In the genomic region with DNA sequence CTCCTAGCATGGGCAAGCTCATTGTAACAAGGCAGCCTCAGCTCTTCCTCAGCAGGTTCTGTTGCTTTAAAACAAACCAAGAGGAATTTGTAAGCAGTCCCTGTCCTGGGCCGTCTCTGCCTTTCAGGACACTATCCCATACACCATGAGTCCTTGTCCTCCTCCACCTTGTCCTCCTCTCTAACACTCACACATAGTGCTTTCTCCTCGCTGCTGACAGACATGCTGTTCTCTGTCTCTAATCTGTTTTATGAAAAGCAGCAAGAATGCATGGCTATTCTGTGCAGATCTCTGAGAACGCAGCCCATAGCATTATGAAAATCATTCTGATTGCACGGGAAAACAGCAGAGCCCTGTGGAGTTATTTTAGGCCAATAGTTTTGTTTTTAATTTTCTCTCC, we compare ENCODE assay signal across 9 mouse cellular contexts.
DNase-seq lines count a peak whose midpoint lies in the region; ATAC-seq and TF ChIP-seq lines count a peak whose summit lies in the region.
"Had no signal": no experiment of that assay in that cellular context is flagged by ENCODE, and none has a peak within 500 bp of the region (broad histone marks: within the 10 kb centered on the region; RNA-seq: fewer than 3 reads in every experiment).

No protein-coding gene starts in this region.

- H3K9ac ChIP-seq in hindbrain, embryonic 13.5 days, result no peak overlapping the region
- H3K9ac ChIP-seq in hindbrain, embryonic 11.5 days (ENCODE audit: low read depth, low read length), result no peak overlapping the region
- no peak overlapping the region for H3K9ac ChIP-seq in embryonic facial prominence, embryonic 14.5 days (ENCODE audit: low read depth, low read length)
- H3K9ac ChIP-seq in hindbrain, postnatal 0 days (replicated peaks; ENCODE audit: low read length), result no peak overlapping the region
- no peak overlapping the region for H3K9ac ChIP-seq in midbrain, postnatal 0 days (replicated peaks; ENCODE audit: low read length, poor library complexity, severe bottlenecking)

- no peaks in the 10 kb centered on the region for H3K9me3 ChIP-seq in hindbrain, embryonic 13.5 days
- no peaks in the 10 kb centered on the region for H3K9me3 ChIP-seq in hindbrain, embryonic 11.5 days (ENCODE audit: control insufficient read depth, low read length)
- no peaks in the 10 kb centered on the region for H3K9me3 ChIP-seq in embryonic facial prominence, embryonic 14.5 days (ENCODE audit: control insufficient read depth, low read length)
- no peaks in the 10 kb centered on the region for H3K9me3 ChIP-seq in hindbrain, postnatal 0 days (ENCODE audit: low read length)
- no peaks in the 10 kb centered on the region for H3K9me3 ChIP-seq in midbrain, postnatal 0 days (ENCODE audit: low read length)

- H3K27ac ChIP-seq in hindbrain, embryonic 13.5 days, result peak overlapping the region; percentile 63
- no peak overlapping the region for H3K27ac ChIP-seq in hindbrain, embryonic 11.5 days (ENCODE audit: low read depth, low read length)
- peak overlapping the region; percentile 35 for H3K27ac ChIP-seq in embryonic facial prominence, embryonic 14.5 days (replicated peaks; ENCODE audit: low read depth, low read length)
- H3K27ac ChIP-seq in hindbrain, postnatal 0 days, result peak overlapping the region; percentile 59
- H3K27ac ChIP-seq in midbrain, postnatal 0 days (ENCODE audit: low read depth, low read length), result peak overlapping the region; percentile 51; the same call in 1 of the 2 replicates
- H3K27ac ChIP-seq in cerebellum, adult 2 months (ENCODE audit: insufficient read depth, low read length), result no peak overlapping the region

- no peak for TF ChIP-seq CTCF in hindbrain, postnatal 0 days (IDR thresholded peaks at IDR 0.05; ENCODE audit: low read depth)
- TF ChIP-seq CTCF in midbrain, postnatal 0 days (IDR thresholded peaks at IDR 0.05), result no peak
- no peak for TF ChIP-seq CTCF in cerebellum, adult 2 months (IDR thresholded peaks at IDR 0.05; ENCODE audit: borderline replicate concordance, insufficient read depth, low read depth, low read length)

- H3K4me2 ChIP-seq in hindbrain, embryonic 13.5 days, result no peak overlapping the region
- no peak overlapping the region for H3K4me2 ChIP-seq in hindbrain, embryonic 11.5 days (replicated peaks; ENCODE audit: low read depth, low read length)
- no peak overlapping the region for H3K4me2 ChIP-seq in embryonic facial prominence, embryonic 14.5 days (ENCODE audit: low read depth, low read length)
- H3K4me2 ChIP-seq in hindbrain, postnatal 0 days (ENCODE audit: low read depth, low read length), result no peak overlapping the region
- H3K4me2 ChIP-seq in midbrain, postnatal 0 days (ENCODE audit: low read depth, low read length, poor library complexity, severe bottlenecking), result no peak overlapping the region

- DNase-seq in hindbrain, embryonic 11.5 days (ENCODE audit: low spot score), result no peak
- no peak for DNase-seq in embryonic facial prominence, embryonic 14.5 days (ENCODE audit: low spot score)
- no peak for DNase-seq in hindbrain, postnatal 0 days (ENCODE audit: low spot score)
- DNase-seq in midbrain, postnatal 0 days (ENCODE audit: low spot score), result no peak
- no peak for DNase-seq in cerebellum, adult 2 months
- DNase-seq in kidney, adult 11 months, result no peak
- no peak for DNase-seq in spleen, postnatal 14 days (ENCODE audit: low spot score in 2 of 2)
- DNase-seq: heart, postnatal 4 days had no signal

- H3K36me3 ChIP-seq in hindbrain, embryonic 13.5 days, result no peaks in the 10 kb centered on the region
- no peaks in the 10 kb centered on the region for H3K36me3 ChIP-seq in hindbrain, embryonic 11.5 days (ENCODE audit: control insufficient read depth, insufficient read depth, low read length)
- H3K36me3 ChIP-seq in embryonic facial prominence, embryonic 14.5 days (ENCODE audit: control insufficient read depth, insufficient read depth, low read length), result no peaks in the 10 kb centered on the region
- no peaks in the 10 kb centered on the region for H3K36me3 ChIP-seq in hindbrain, postnatal 0 days (ENCODE audit: insufficient read depth, low read length)
- H3K36me3 ChIP-seq in midbrain, postnatal 0 days (ENCODE audit: insufficient read depth, low read length), result no peaks in the 10 kb centered on the region

- H3K4me1 ChIP-seq in hindbrain, embryonic 13.5 days (replicated peaks), result peaks cover 19% of the 10 kb centered on the region
- H3K4me1 ChIP-seq in hindbrain, embryonic 11.5 days (replicated peaks; ENCODE audit: control insufficient read depth, insufficient read depth, low read length), result 0 out of 2 replicates have a peak, but pooled peaks cover 2% of the 10 kb centered on the region
- peaks cover 17% of the 10 kb centered on the region for H3K4me1 ChIP-seq in embryonic facial prominence, embryonic 14.5 days (ENCODE audit: control insufficient read depth, insufficient read depth, low read length)
- peaks cover 7% of the 10 kb centered on the region for H3K4me1 ChIP-seq in hindbrain, postnatal 0 days (ENCODE audit: insufficient read depth, low read length)
- 0 out of 2 replicates have a peak, but pooled peaks cover 10% of the 10 kb centered on the region for H3K4me1 ChIP-seq in midbrain, postnatal 0 days (ENCODE audit: insufficient read depth, low read length)
- H3K4me1 ChIP-seq in cerebellum, adult 2 months (ENCODE audit: control insufficient read depth, insufficient read depth, low read length), result peaks cover 4% of the 10 kb centered on the region; the same call in 1 of the 2 replicates

- 49% methylated on average over 4 of the region's 4 CpGs for WGBS in hindbrain, embryonic 13.5 days
- 57% methylated on average over 4 of the region's 4 CpGs for WGBS in hindbrain, embryonic 11.5 days
- 18% methylated on average over 4 of the region's 4 CpGs for WGBS in embryonic facial prominence, embryonic 14.5 days
- 32% methylated on average over 4 of the region's 4 CpGs for WGBS in hindbrain, postnatal 0 days
- WGBS in midbrain, postnatal 0 days, result 18% methylated on average over 4 of the region's 4 CpGs
- 70% methylated on average over 4 of the region's 4 CpGs for WGBS in cerebellum, adult 2 months

- no peak for ATAC-seq in hindbrain, embryonic 13.5 days (ENCODE audit: low FRiP score)
- ATAC-seq in hindbrain, embryonic 11.5 days (ENCODE audit: low FRiP score), result no peak
- no peak for ATAC-seq in embryonic facial prominence, embryonic 14.5 days (ENCODE audit: low read depth)
- ATAC-seq in hindbrain, postnatal 0 days, result no peak
- ATAC-seq in midbrain, postnatal 0 days (ENCODE audit: low FRiP score), result no peak

- H3K4me3 ChIP-seq in hindbrain, embryonic 13.5 days, result no peak overlapping the region
- no peak overlapping the region for H3K4me3 ChIP-seq in hindbrain, embryonic 11.5 days (ENCODE audit: low read depth, low read length)
- H3K4me3 ChIP-seq in embryonic facial prominence, embryonic 14.5 days (ENCODE audit: low read depth, low read length), result no peak overlapping the region
- no peak overlapping the region for H3K4me3 ChIP-seq in hindbrain, postnatal 0 days (ENCODE audit: low read length)
- no peak overlapping the region for H3K4me3 ChIP-seq in midbrain, postnatal 0 days (ENCODE audit: low read depth, low read length)
- no peak overlapping the region for H3K4me3 ChIP-seq in cerebellum, adult 2 months (replicated peaks; ENCODE audit: insufficient read depth, low read depth, low read length)

- H3K27me3 ChIP-seq in hindbrain, embryonic 13.5 days, result no peaks in the 10 kb centered on the region
- no peaks in the 10 kb centered on the region for H3K27me3 ChIP-seq in hindbrain, embryonic 11.5 days (ENCODE audit: control insufficient read depth, insufficient read depth, low read length)
- H3K27me3 ChIP-seq in embryonic facial prominence, embryonic 14.5 days (replicated peaks; ENCODE audit: control insufficient read depth, insufficient read depth, low read length), result no peaks in the 10 kb centered on the region
- no peaks in the 10 kb centered on the region for H3K27me3 ChIP-seq in hindbrain, postnatal 0 days (ENCODE audit: insufficient read depth, low read length)
- no peaks in the 10 kb centered on the region for H3K27me3 ChIP-seq in midbrain, postnatal 0 days (ENCODE audit: insufficient read depth, low read length)
- H3K27me3 ChIP-seq in cerebellum, adult 2 months (ENCODE audit: control insufficient read depth, insufficient read depth, low read length), result no peaks in the 10 kb centered on the region

- TF ChIP-seq POLR2A in cerebellum, adult 2 months (IDR thresholded peaks at IDR 0.05; ENCODE audit: borderline replicate concordance, insufficient read depth, low read length), result no peak

Comparison
In these comparisons a context has a peak if more than half of its experiments do, and no peak if none do; other contexts are left out.
1. H3K27ac ChIP-seq: peak in hindbrain, embryonic 13.5 days (single experiment), embryonic facial prominence, embryonic 14.5 days (single experiment), hindbrain, postnatal 0 days (single experiment) and midbrain, postnatal 0 days (single experiment); none in hindbrain, embryonic 11.5 days (single experiment) and cerebellum, adult 2 months (single experiment).